Mouse (Mus musculus) E14TG2a.4 (cell line): ENCODE measurements around the gene Gli3.

Source experiments
- CTCF ChIP-seq: conservative IDR thresholded peaks from 2 replicates; pipeline ENCODE4 v1.5.1; 2014; ENCODE audit warnings: low read length
- POU5F1 ChIP-seq: IDR thresholded peaks from 2 replicates; pipeline ENCODE4 v1.6.1; 2014; ENCODE audit warnings: low read length, borderline replicate concordance

DNA sequence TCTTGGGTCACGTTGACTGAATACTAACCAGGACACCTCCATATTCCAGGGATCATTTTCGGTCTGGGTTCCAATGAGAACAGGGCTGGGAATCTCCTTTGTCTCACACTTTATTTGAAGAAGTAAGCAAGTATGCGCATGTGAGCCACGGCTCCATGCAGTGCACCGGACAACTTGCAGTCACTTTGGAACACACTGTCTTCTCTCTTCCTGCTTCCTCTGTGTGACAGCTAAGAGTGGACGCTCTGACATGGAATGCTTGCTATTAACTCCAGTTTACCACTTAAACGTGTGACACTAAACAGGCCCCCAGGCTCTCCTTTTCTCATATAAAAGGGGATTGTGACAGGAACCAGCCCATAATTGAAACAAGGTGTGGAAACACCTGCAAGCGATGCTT is 17.0 kb upstream of the Gli3 start:
- TF ChIP-seq CTCF (no peak), POU5F1 (peak; percentile 63; the same call in 1 of the 2 replicates)
